In genomic region chr9:36970651-36971050, GRCm38 (mm10) we compare ENCODE assay signal across 8 mouse cellular contexts.
DNase-seq lines count a peak whose midpoint lies in the region; ATAC-seq and TF ChIP-seq lines count a peak whose summit lies in the region.
"Had no signal": no experiment of that assay in that cellular context is flagged by ENCODE, and none has a peak within 500 bp of the region (broad histone marks: within the 10 kb centered on the region; RNA-seq: fewer than 3 reads in every experiment).

No protein-coding gene starts in this region.

- H3K36me3 ChIP-seq in G1E (replicated peaks): no peaks in the 10 kb centered on the region
- H3K36me3 ChIP-seq in embryonic facial prominence, embryonic 12.5 days: no peaks in the 10 kb centered on the region

- H3K9ac ChIP-seq in embryonic facial prominence, embryonic 12.5 days: no peak overlapping the region

- no peaks in the 10 kb centered on the region for H3K4me1 ChIP-seq in G1E (ENCODE audit: insufficient read depth, low read depth, low read length)
- H3K4me1 ChIP-seq in embryonic facial prominence, embryonic 12.5 days: peaks cover 33% of the 10 kb centered on the region
- H3K4me1 ChIP-seq: megakaryocyte, embryonic 14.5 days had no signal

- peak; percentile 51 for TF ChIP-seq CTCF in G1E (IDR thresholded peaks at IDR 0.05; ENCODE audit: low read depth, low read length)

- 8% methylated on average over 5 of the region's 5 CpGs for WGBS in embryonic facial prominence, embryonic 12.5 days

- ATAC-seq in G1E (ENCODE audit: extremely low read depth, insufficient number of reproducible peaks, low FRiP score, poor library complexity, severe bottlenecking): no peak
- ATAC-seq in embryonic facial prominence, embryonic 12.5 days (ENCODE audit: insufficient number of reproducible peaks, insufficient read depth, low FRiP score, low TSS enrichment): no peak

- intact Hi-C loops in heart, postnatal 10 days (cut with DNase I): loop anchor here (1.0 to 5.0 kb wide), 3 partner anchors 144 to 357 kb away; partner anchors contain the start of gene Pknox2

- H3K4me2 ChIP-seq in embryonic facial prominence, embryonic 12.5 days (replicated peaks): 0 out of 2 replicates have a peak overlapping the region, but pooled peaks have one; percentile 11

- H3K27ac ChIP-seq in embryonic facial prominence, embryonic 12.5 days: no peak overlapping the region

- H3K9me3 ChIP-seq in G1E (replicated peaks): no peaks in the 10 kb centered on the region
- H3K9me3 ChIP-seq in embryonic facial prominence, embryonic 12.5 days: no peaks in the 10 kb centered on the region
- H3K9me3 ChIP-seq: megakaryocyte, embryonic 14.5 days had no signal

- H3K27me3 ChIP-seq in G1E (ENCODE audit: insufficient read depth, low read length): no peaks in the 10 kb centered on the region
- H3K27me3 ChIP-seq in embryonic facial prominence, embryonic 12.5 days: no peaks in the 10 kb centered on the region

- H3K4me3 ChIP-seq in G1E (ENCODE audit: low read depth, low read length): no peak overlapping the region
- no peak overlapping the region for H3K4me3 ChIP-seq in embryonic facial prominence, embryonic 12.5 days
- H3K4me3 ChIP-seq: megakaryocyte, embryonic 14.5 days had no signal

- peak; percentile 21 for DNase-seq in G1E (ENCODE audit: low spot score)
- peak; percentile 38 for DNase-seq in adrenal gland, adult 8-10 months
- peak; percentile 89 to 94 for DNase-seq in heart, postnatal 10 days
- DNase-seq in layer of hippocampus, adult 9-11 months: peak; percentile 89
- peak; percentile 44 to 86 for DNase-seq in lung, postnatal 4 days
- DNase-seq in spleen, adult 12 weeks (ENCODE audit: low spot score): peak; percentile 18

Comparison
In these comparisons a context has a peak if more than half of its experiments do, and no peak if none do; other contexts are left out.
1. DNase-seq: peak in every context shown above with its lines; median percentile 92 in heart, postnatal 10 days; 89 in layer of hippocampus, adult 9-11 months; 65 in lung, postnatal 4 days; 38 in adrenal gland, adult 8-10 months; 21 in G1E; 18 in spleen, adult 12 weeks.